Mouse (Mus musculus) embryonic fibroblast, embryonic 13.5 days (primary cell): ENCODE data around the gene Arl8b.

Source experiments
- CTCF ChIP-seq: IDR thresholded peaks from 2 replicates; pipeline ENCODE4 v1.5.1; 2011; ENCODE audit warnings: mild to moderate bottlenecking, control low read depth, low read length, moderate library complexity, borderline replicate concordance; ENCODE audit not compliant: insufficient read depth
- POLR2A ChIP-seq: IDR thresholded peaks from 2 replicates; pipeline ENCODE4 v1.6.1; 2011; ENCODE audit warnings: low read depth, mild to moderate bottlenecking, control low read depth, low read length, moderate library complexity

GRCm38 (mm10) chr6:108743730-108744129 is 39.2 kb upstream of the Arl8b start:
- TF ChIP-seq CTCF, result no peak
- TF ChIP-seq POLR2A, result no peak
